Mouse (Mus musculus) cerebellum, adult 2 months (tissue): Measurements from ENCODE around the gene BC005561. TPM values are rescaled to one million over a fixed set of nuclear protein-coding genes. Genes with fewer than 3 reads are reported as not detected.
A peak's percentile ranks its signal among the peaks of the same experiment; 100 is the strongest.

ENCODE experiments used
- DNase-seq, 2 experiments: peaks; one replicate each; pipeline ENCODE4 v3.0.0; 2021
- H3K27ac ChIP-seq: fragments of 200-500 bp; 2 replicates; pipeline ENCODE4 v1.5.1; 2012; ENCODE audit warnings: low read length, control low read depth, inconsistent platforms; ENCODE audit not compliant: insufficient read depth
- H3K27me3 ChIP-seq: fragments of 200-500 bp; 2 replicates; pipeline ENCODE4 v1.6.1; 2012; ENCODE audit warnings: inconsistent platforms, mild to moderate bottlenecking, low read length, moderate library complexity; ENCODE audit not compliant: control insufficient read depth, insufficient read depth
- H3K4me1 ChIP-seq: fragments of 200-500 bp; 2 replicates; pipeline ENCODE4 v1.6.1; 2011; ENCODE audit warnings: low read length; ENCODE audit not compliant: control insufficient read depth, insufficient read depth
- H3K4me3 ChIP-seq: fragments of 200-500 bp; replicated peaks from 2 replicates; pipeline ENCODE3; 2011; ENCODE audit warnings: mild to moderate bottlenecking, low read depth, low read length, control low read depth; ENCODE audit not compliant: insufficient read depth
- CTCF ChIP-seq: fragments of 200-500 bp; IDR thresholded peaks from 2 replicates; pipeline ENCODE4 v1.5.1; 2011; ENCODE audit warnings: low read depth, mild to moderate bottlenecking, control low read depth, low read length, moderate library complexity, borderline replicate concordance; ENCODE audit not compliant: insufficient read depth
- POLR2A ChIP-seq: fragments of 200-500 bp; IDR thresholded peaks from 2 replicates; pipeline ENCODE4 v1.6.1; 2011; ENCODE audit warnings: low read length, control low read depth, borderline replicate concordance; ENCODE audit not compliant: insufficient read depth
- WGBS: fragments of 180-500 bp; shearing (Covaris S2); methylation state at CpG from one replicate; pipeline ENCODE4 v1.1.7; 2018; 5-methylcytosine and 5-hydroxymethylcytosine counted together
- polyA plus RNA-seq: library from polyadenylated mRNA; depleted of rRNA; stranded (reverse); fragments of >200 nt; gene quantifications from 2 replicates; pipeline ENCODE4 v1.2.3, GENCODE M21; 2012; rRNA removed

Gene BC005561
- polyA plus RNA-seq = 4.3 and 4.9 TPM in 2 replicates

GRCm38 (mm10) chr5:104508195-104508891 lies at the start of gene BC005561:
TSS of gene BC005561 (plus strand) at chr5:104508352.
- H3K4me3 ChIP-seq = peak within 1 kb of the TSS; percentile 68
- H3K27ac ChIP-seq = peak within 1 kb of the TSS; percentile 91
- peak; percentile 81 for TF ChIP-seq POLR2A
- TF ChIP-seq CTCF = no peak
- peak; percentile 86 to 90 for DNase-seq
- H3K27me3 ChIP-seq = no peaks in the 10 kb centered on the region
- H3K4me1 ChIP-seq = no peaks in the 10 kb centered on the region
- WGBS = under 1% methylated on average over 82 of the region's 83 CpGs

- H3K27me3 ChIP-seq = no peaks in the 10 kb centered on the region
- WGBS = 8% methylated on average over 46 of the region's 46 CpGs
- peak within 1 kb of the TSS; percentile 96 for H3K4me3 ChIP-seq
- DNase-seq = peak; percentile 83 to 84
- H3K27ac ChIP-seq = peak within 1 kb of the TSS; percentile 95
- 0 out of 2 replicates have a peak, but pooled peaks have one; percentile 28 for TF ChIP-seq POLR2A
- no peak for TF ChIP-seq CTCF
- H3K4me1 ChIP-seq = 0 out of 2 replicates have a peak, but pooled peaks cover 3% of the 10 kb centered on the region
Observed at GRCm38 (mm10) chr5:104458832-104459705, 49.1 kb upstream of the BC005561 start, which contains the start of gene Pkd2. TSS of gene Pkd2 (plus strand) at chr5:104459450.

- DNase-seq = peak; percentile 71 to 78
- TF ChIP-seq CTCF (no peak), POLR2A (0 out of 2 replicates have a peak, but pooled peaks have one; percentile 18)
- Histone ChIP-seq H3K4me1 (0 out of 2 replicates have a peak, but pooled peaks cover 3% of the 10 kb centered on the region), H3K27me3 (no peaks in the 10 kb centered on the region), H3K27ac (peak overlapping the region; percentile 95), H3K4me3 (peak overlapping the region; percentile 96)
- WGBS = under 1% methylated on average over 75 of the region's 82 CpGs
Observed at GRCm38 (mm10) chr5:104459706-104460455, 48.3 kb upstream of the BC005561 start.

- Histone ChIP-seq H3K4me1 (0 out of 2 replicates have a peak, but pooled peaks cover 3% of the 10 kb centered on the region), H3K27me3 (no peaks in the 10 kb centered on the region), H3K27ac (peak overlapping the region; percentile 95), H3K4me3 (peak overlapping the region; percentile 96)
- DNase-seq = no peak
- TF ChIP-seq POLR2A (no peak), CTCF (no peak)
- WGBS = 2% methylated on average over 3 of the region's 3 CpGs
Observed at GRCm38 (mm10) chr5:104460456-104460838, 47.7 kb upstream of the BC005561 start.

- WGBS = 10% methylated on average over 7 of the region's 7 CpGs
- H3K27ac ChIP-seq = no peak overlapping the region
- TF ChIP-seq CTCF (no peak), POLR2A (no peak)
- H3K27me3 ChIP-seq = no peaks in the 10 kb centered on the region
- H3K4me3 ChIP-seq = peak overlapping the region; percentile 28
- peak; percentile 26 to 30 for DNase-seq
- H3K4me1 ChIP-seq = 0 out of 2 replicates have a peak, but pooled peaks cover 3% of the 10 kb centered on the region
Observed at GRCm38 (mm10) chr5:104460856-104461255, 47.3 kb upstream of the BC005561 start.

GRCm38 (mm10) chr5:104465279-104465678 lies 42.9 kb upstream of the BC005561 start:
- no peaks in the 10 kb centered on the region for H3K27me3 ChIP-seq
- H3K27ac ChIP-seq = no peak overlapping the region
- DNase-seq = no peak
- TF ChIP-seq CTCF = no peak
- no peak for TF ChIP-seq POLR2A
- no peak overlapping the region for H3K4me3 ChIP-seq
- 0 out of 2 replicates have a peak, but pooled peaks cover 3% of the 10 kb centered on the region for H3K4me1 ChIP-seq
- 73% methylated on average over 8 of the region's 8 CpGs for WGBS

- Histone ChIP-seq H3K4me3 (no peak overlapping the region), H3K27me3 (no peaks in the 10 kb centered on the region), H3K27ac (no peak overlapping the region), H3K4me1 (peaks cover 5% of the 10 kb centered on the region; the same call in 1 of the 2 replicates)
- peak; percentile 82 to 84 for DNase-seq
- WGBS = 47% methylated on average over 12 of the region's 12 CpGs
- TF ChIP-seq POLR2A = no peak
- no peak for TF ChIP-seq CTCF
Observed at GRCm38 (mm10) chr5:104465731-104466130, 42.4 kb upstream of the BC005561 start.
